Mouse (Mus musculus) left cerebral cortex, adult 6 months (tissue): ENCODE data around the gene Gm5128. TPM values are rescaled to one million over a fixed set of nuclear protein-coding genes. Genes with fewer than 3 reads are reported as not detected.

Source experiments
- long read RNA-seq, 2 experiments: library from polyadenylated mRNA; unstranded; transcript quantifications; one replicate each; pipeline ENCODE4 v2.0.0; 2019 to 2020
- polyA plus RNA-seq: library from polyadenylated mRNA; unstranded; fragments of <200 nt; fragmentation: Nextera tagmentation; gene quantifications from 2 replicates; pipeline ENCODE4 v1.2.3, GENCODE M21; 2021

The Gm5128 gene
- not detected in 2 replicates for polyA plus RNA-seq
- long read RNA-seq, experiment 1 = 0 reads
- long read RNA-seq, experiment 2 = 0 reads

GRCm38 (mm10) chrX:135372984-135373383 is at the start of gene Gm5128:
TSS of gene Gm5128 (plus strand) at chrX:135373284.

Other genes with a start within 250 kb of the Gm5128 start
- not detected in 2 replicates for gene Gm15023, start 195.7 kb upstream of the Gm5128 start, polyA plus RNA-seq
- 71.8 and 118 TPM in 2 replicates for gene Tceal6, start 162.6 kb upstream of the Gm5128 start, polyA plus RNA-seq
- gene Pramel3, start 71.0 kb upstream of the Gm5128 start, polyA plus RNA-seq = 0.03 TPM in 1 of 2 replicates, not detected in the other
- gene Gm7903, start 60.6 kb downstream of the Gm5128 start, polyA plus RNA-seq = 0.03 TPM in 1 of 2 replicates, not detected in the other
- gene AV320801, start 121.3 kb downstream of the Gm5128 start, polyA plus RNA-seq = not detected in 2 replicates
- gene Nxf7, start 225.5 kb downstream of the Gm5128 start, polyA plus RNA-seq = 0.41 and 0.77 TPM in 2 replicates